Mouse (Mus musculus): ENCODE measurements around the gene Nemf. TPM values are rescaled to one million over a fixed set of nuclear protein-coding genes. Genes with fewer than 3 reads are reported as not detected.

The Nemf gene
- polyA plus RNA-seq, 1 experiment from 2014 or later = 71.8 TPM

GRCm38 (mm10) chr12:69298281-69298680 is 58.7 kb downstream of the Nemf start:
- H3K9me3 ChIP-seq = no peaks in the 10 kb centered on the region
- WGBS = 87% methylated on average over 4 of the region's 4 CpGs
- ATAC-seq = no peak
- peak overlapping the region; percentile 98; the same call in 1 of the 2 replicates for H3K4me3 ChIP-seq (replicated peaks)
- peak overlapping the region; percentile 59 for H3K4me2 ChIP-seq (replicated peaks)
- H3K9ac ChIP-seq = no peak overlapping the region
- peaks cover 14% of the 10 kb centered on the region for H3K36me3 ChIP-seq
- H3K27ac ChIP-seq = no peak overlapping the region
- H3K27me3 ChIP-seq (replicated peaks) = no peaks in the 10 kb centered on the region
- H3K4me1 ChIP-seq (replicated peaks) = peaks cover 12% of the 10 kb centered on the region

- Histone ChIP-seq H3K27ac (peak overlapping the region; percentile 92), H3K27me3 (replicated peaks) (no peaks in the 10 kb centered on the region), H3K9ac (peak overlapping the region; percentile 95), H3K4me1 (replicated peaks) (peaks cover 12% of the 10 kb centered on the region), H3K36me3 (peaks cover 10% of the 10 kb centered on the region; the same call in 1 of the 2 replicates), H3K9me3 (no peaks in the 10 kb centered on the region), H3K4me2 (replicated peaks) (peak overlapping the region; percentile 59), H3K4me3 (replicated peaks) (peak overlapping the region; percentile 98)
- ATAC-seq = peak; percentile 16; the same call in 1 of the 2 replicates
- WGBS = 14% methylated on average over 20 of the region's 20 CpGs
These were observed 59.4 kb downstream of the Nemf start for GRCm38 (mm10) chr12:69297411-69298150.

- Histone ChIP-seq H3K36me3 (0 out of 2 replicates have a peak, but pooled peaks cover 3% of the 10 kb centered on the region), H3K27me3 (replicated peaks) (no peaks in the 10 kb centered on the region), H3K9me3 (no peaks in the 10 kb centered on the region), H3K4me1 (replicated peaks) (peaks cover 12% of the 10 kb centered on the region), H3K9ac (peak within 1 kb of the TSS; percentile 95), H3K4me3 (replicated peaks) (peak within 1 kb of the TSS; percentile 98), H3K4me2 (replicated peaks) (peak within 1 kb of the TSS; percentile 59), H3K27ac (peak within 1 kb of the TSS; percentile 92)
- under 1% methylated on average over 98 of the region's 98 CpGs for WGBS
- peak; percentile 95 for ATAC-seq
These were observed 60.2 kb downstream of the Nemf start, which contains the start of gene Klhdc2 for GRCm38 (mm10) chr12:69296511-69297410. Gene Klhdc2 (plus strand): TSS chr12:69296681.

- H3K27ac ChIP-seq = no peak overlapping the region
- H3K27me3 ChIP-seq (replicated peaks) = no peaks in the 10 kb centered on the region
- H3K9me3 ChIP-seq = no peaks in the 10 kb centered on the region
- ATAC-seq = no peak
- no peaks in the 10 kb centered on the region for H3K36me3 ChIP-seq
- H3K9ac ChIP-seq = no peak overlapping the region
- 82% methylated on average over 4 of the region's 4 CpGs for WGBS
- H3K4me1 ChIP-seq (replicated peaks) = peaks cover 12% of the 10 kb centered on the region
- H3K4me2 ChIP-seq (replicated peaks) = peak overlapping the region; percentile 59; the same call in 1 of the 2 replicates
- no peak overlapping the region; the same call in 1 of the 2 replicates for H3K4me3 ChIP-seq (replicated peaks)
These were observed 61.3 kb downstream of the Nemf start for GRCm38 (mm10) chr12:69295651-69296050.

GRCm38 (mm10) chr12:69294936-69295335 is 62.0 kb downstream of the Nemf start:
- ATAC-seq = no peak

DNA sequence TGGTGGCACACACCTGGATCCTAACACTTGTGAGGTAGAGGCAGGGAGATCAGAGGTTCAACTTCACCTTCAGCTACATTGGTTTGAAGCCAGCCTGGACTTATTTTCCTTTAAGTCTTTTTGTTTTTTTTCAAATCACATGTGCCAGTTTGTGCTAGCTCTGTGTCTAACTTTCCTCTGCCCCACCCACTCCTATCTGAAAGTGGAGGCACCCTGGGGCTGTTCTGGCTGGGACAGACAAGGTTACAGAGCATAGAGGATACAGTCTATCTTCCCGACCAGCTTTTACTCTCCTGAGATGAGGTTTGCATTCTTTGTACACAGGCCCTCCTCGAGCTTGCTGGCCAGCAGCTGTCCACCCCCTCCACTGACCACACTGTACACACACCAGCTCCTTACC is 63.1 kb downstream of the Nemf start:
- Histone ChIP-seq H3K4me2 (replicated peaks) (no peak overlapping the region), H3K27ac (no peak overlapping the region), H3K4me3 (replicated peaks) (no peak overlapping the region), H3K27me3 (replicated peaks) (no peaks in the 10 kb centered on the region), H3K9me3 (no peaks in the 10 kb centered on the region), H3K36me3 (no peaks in the 10 kb centered on the region), H3K4me1 (replicated peaks) (peaks cover 7% of the 10 kb centered on the region), H3K9ac (no peak overlapping the region)
- ATAC-seq = no peak
- WGBS = 51% methylated on average over 2 of the region's 2 CpGs

More at GRCm38 (mm10) chr12:69294936-69295335, 62.0 kb downstream of the Nemf start:
- Histone ChIP-seq H3K27ac (no peak overlapping the region), H3K9ac (no peak overlapping the region), H3K4me2 (replicated peaks) (no peak overlapping the region), H3K4me3 (replicated peaks) (no peak overlapping the region), H3K4me1 (replicated peaks) (peaks cover 12% of the 10 kb centered on the region), H3K9me3 (no peaks in the 10 kb centered on the region), H3K36me3 (no peaks in the 10 kb centered on the region), H3K27me3 (replicated peaks) (no peaks in the 10 kb centered on the region)
- WGBS = 76% methylated on average over 2 of the region's 2 CpGs

GRCm38 (mm10) chr12:69292401-69292800 is 64.6 kb downstream of the Nemf start:
- no peaks in the 10 kb centered on the region for H3K9me3 ChIP-seq
- H3K27me3 ChIP-seq (replicated peaks) = no peaks in the 10 kb centered on the region
- no peaks in the 10 kb centered on the region for H3K36me3 ChIP-seq
- no peak overlapping the region for H3K27ac ChIP-seq
- H3K4me2 ChIP-seq (replicated peaks) = no peak overlapping the region
- no peak overlapping the region for H3K4me3 ChIP-seq (replicated peaks)
- peaks cover 3% of the 10 kb centered on the region; the same call in 1 of the 2 replicates for H3K4me1 ChIP-seq (replicated peaks)
- 89% methylated on average over 6 of the region's 6 CpGs for WGBS
- H3K9ac ChIP-seq = no peak overlapping the region
- no peak for ATAC-seq

DNA sequence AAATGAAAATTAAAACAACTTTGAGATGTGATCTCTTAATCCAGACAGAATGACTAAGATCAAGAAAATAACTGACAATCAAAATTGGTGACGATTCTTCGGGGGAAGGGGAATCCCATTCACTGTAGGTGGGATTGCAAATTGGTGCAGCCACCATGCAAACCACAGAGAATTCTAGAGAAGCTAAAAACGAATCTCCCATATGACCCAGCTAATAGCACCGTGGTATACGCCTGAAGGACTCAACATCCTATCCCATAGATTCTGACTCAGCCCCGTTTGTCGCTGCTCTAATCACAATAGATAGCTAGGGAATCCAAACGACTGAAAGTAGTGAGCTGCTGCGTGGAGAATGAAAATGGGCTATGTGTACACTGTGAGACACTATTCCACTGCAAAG is 68.3 kb downstream of the Nemf start:
- H3K4me1 ChIP-seq (replicated peaks) = no peaks in the 10 kb centered on the region
- no peaks in the 10 kb centered on the region for H3K27me3 ChIP-seq (replicated peaks)
- no peak overlapping the region for H3K4me3 ChIP-seq (replicated peaks)
- H3K27ac ChIP-seq = no peak overlapping the region
- no peak overlapping the region for H3K4me2 ChIP-seq (replicated peaks)
- no peak for ATAC-seq
- H3K9ac ChIP-seq = no peak overlapping the region
- no peaks in the 10 kb centered on the region for H3K9me3 ChIP-seq
- H3K36me3 ChIP-seq = no peaks in the 10 kb centered on the region
- 78% methylated on average over 9 of the region's 9 CpGs for WGBS

DNA sequence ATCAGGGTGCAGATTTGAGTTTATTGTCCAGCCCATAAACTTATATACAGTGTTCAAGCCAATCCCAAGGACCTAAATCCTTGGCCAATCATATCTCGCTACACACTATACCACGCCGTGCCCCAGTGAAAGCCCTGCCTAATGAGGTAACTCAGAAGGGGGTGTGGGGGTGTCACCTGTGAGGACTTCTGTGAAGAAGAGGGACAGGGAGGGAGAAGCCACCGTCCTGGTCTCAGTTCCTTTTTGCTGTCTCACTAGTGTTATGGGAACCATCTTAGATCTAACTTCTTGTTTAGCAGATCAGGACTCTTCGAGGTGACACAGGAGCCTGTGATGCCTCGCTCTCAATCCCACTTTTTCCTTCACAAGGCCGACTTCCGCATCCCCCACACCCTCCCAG is 69.4 kb downstream of the Nemf start:
- 89% methylated on average over 8 of the region's 8 CpGs for WGBS
- H3K36me3 ChIP-seq = no peaks in the 10 kb centered on the region
- H3K27ac ChIP-seq = no peak overlapping the region
- H3K4me1 ChIP-seq (replicated peaks) = no peaks in the 10 kb centered on the region
- no peak overlapping the region for H3K4me2 ChIP-seq (replicated peaks)
- H3K9me3 ChIP-seq = no peaks in the 10 kb centered on the region
- no peak overlapping the region for H3K4me3 ChIP-seq (replicated peaks)
- no peak overlapping the region for H3K9ac ChIP-seq
- ATAC-seq = no peak
- no peaks in the 10 kb centered on the region for H3K27me3 ChIP-seq (replicated peaks)

DNA sequence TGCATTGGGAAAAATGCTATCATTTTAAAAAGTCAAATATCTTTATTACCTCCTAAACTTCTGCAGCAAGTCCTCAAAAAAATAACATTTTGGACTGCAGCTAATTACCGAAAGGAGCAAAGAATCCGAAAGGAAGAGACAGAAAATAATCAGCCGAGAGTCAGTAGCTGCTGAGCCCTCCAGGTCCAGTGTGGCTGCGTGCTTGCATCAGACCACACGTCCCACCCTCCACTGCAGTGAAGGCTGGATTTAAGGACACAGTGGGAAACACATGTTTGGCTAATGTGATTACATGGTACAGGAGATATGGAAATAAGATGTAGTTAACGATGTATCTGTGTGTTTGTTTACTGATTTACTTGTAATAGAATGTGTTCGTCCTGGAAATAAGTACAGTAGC is 73.8 kb downstream of the Nemf start:
- WGBS = 85% methylated on average over 7 of the region's 7 CpGs
- no peak overlapping the region for H3K9ac ChIP-seq
- ATAC-seq = no peak
- H3K27ac ChIP-seq = no peak overlapping the region
- H3K27me3 ChIP-seq (replicated peaks) = no peaks in the 10 kb centered on the region
- H3K9me3 ChIP-seq = no peaks in the 10 kb centered on the region
- no peak overlapping the region for H3K4me2 ChIP-seq (replicated peaks)
- H3K4me3 ChIP-seq (replicated peaks) = no peak overlapping the region
- no peaks in the 10 kb centered on the region for H3K36me3 ChIP-seq
- H3K4me1 ChIP-seq (replicated peaks) = no peaks in the 10 kb centered on the region

DNA sequence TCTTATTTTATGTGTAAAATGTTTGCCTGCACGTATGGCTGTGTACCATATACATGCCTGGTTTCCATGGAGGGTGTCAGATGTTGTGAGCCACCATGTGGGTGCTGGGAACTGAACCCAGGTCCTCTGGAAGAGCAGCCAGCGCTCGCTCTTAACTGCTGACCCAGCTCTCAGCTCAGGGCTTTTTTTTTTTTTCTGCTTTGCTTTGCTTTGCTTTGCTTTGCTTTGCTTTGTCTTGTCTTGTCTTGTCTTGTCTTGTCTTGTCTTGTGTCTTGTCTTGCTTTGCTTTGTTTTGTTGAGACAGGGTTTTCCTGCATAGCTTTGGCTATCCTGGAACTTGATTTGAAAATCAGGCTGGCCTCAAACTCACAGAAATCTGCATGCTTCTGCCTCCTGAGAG is 76.0 kb downstream of the Nemf start:
- Histone ChIP-seq H3K9me3 (no peaks in the 10 kb centered on the region), H3K27me3 (replicated peaks) (no peaks in the 10 kb centered on the region), H3K36me3 (no peaks in the 10 kb centered on the region), H3K27ac (no peak overlapping the region), H3K4me2 (replicated peaks) (no peak overlapping the region), H3K9ac (no peak overlapping the region), H3K4me1 (replicated peaks) (no peaks in the 10 kb centered on the region), H3K4me3 (replicated peaks) (no peak overlapping the region)
- ATAC-seq = no peak
- 93% methylated on average over 3 of the region's 3 CpGs for WGBS

DNA sequence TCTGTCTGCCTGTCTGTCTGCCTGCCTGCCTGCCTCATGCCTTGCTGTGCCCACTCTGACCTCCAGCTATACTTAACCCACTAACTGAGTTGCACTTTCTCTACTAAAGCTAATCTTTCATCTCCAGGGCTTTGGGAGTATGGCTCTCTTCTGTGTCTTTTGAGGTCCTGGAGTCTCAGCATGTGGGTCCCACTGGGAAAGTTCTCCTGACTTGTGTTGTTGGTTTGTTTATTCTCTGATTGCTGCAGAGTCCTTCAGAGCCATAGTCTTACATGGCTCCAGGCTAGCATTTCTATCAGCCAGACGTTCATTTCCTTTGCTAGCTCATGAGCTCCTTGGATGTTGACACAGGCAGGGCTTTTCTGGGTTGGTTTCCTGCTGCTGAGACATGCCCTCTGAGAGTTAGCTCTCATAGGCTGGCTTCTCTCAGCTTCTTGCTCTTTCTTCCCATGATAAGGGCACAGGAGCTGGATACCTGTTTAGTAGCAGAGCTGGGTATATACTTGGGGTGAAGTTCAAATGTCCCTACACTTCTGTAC is 77.0 kb downstream of the Nemf start:
- ATAC-seq = no peak

More for the DNA sequence above, 77.0 kb downstream of the Nemf start:
- Histone ChIP-seq H3K4me3 (replicated peaks) (no peak overlapping the region), H3K9me3 (no peaks in the 10 kb centered on the region), H3K9ac (no peak overlapping the region), H3K36me3 (no peaks in the 10 kb centered on the region), H3K4me1 (replicated peaks) (no peaks in the 10 kb centered on the region), H3K27ac (no peak overlapping the region), H3K27me3 (replicated peaks) (no peaks in the 10 kb centered on the region), H3K4me2 (replicated peaks) (no peak overlapping the region)
- WGBS = 12% methylated on average over 1 of the region's 1 CpGs
